Mouse (Mus musculus): ENCODE data around the gene Plk3.

DNA sequence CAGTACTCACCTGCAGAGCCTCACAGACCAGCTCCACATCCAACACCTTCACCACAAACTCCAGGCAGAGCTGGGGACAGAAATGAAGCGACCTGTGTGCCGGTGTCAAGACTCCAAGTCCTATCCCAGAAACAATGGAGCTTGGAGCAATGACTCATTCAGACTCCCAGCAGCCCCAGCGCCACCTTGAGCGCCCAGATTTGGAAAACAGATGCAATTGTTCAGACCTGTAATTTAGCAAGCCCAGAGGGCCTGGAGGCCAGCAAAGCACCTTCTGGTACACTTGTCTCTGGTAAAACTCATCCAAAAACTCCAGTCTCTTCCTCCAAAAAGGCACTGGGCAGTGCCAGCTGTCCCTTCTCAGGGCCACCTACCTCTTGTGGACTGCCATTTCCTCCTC is 11.6 kb downstream of the Plk3 start:
- no peak for TF ChIP-seq CTCF (IDR thresholded peaks at IDR 0.05; ENCODE audit: low read depth)
- no peak for TF ChIP-seq EP300 (IDR thresholded peaks at IDR 0.05; ENCODE audit: low read depth)

Data from heart, postnatal 0 days (tissue).